Mouse (Mus musculus) cerebellum, postnatal 10 days (tissue): ENCODE measurements around the gene Mesd.
"Not testable (repeated sequence)": the region's sequence is repeated elsewhere in the genome, so short reads cannot be mapped to it uniquely, and the experiment has no call there.

Source experiments
- DNase-seq, 2 experiments: peaks; one replicate each; pipeline ENCODE4 v3.0.0; 2021; ENCODE audit warnings: mixed read lengths in 2 of 2

Gene Mesd

DNA sequence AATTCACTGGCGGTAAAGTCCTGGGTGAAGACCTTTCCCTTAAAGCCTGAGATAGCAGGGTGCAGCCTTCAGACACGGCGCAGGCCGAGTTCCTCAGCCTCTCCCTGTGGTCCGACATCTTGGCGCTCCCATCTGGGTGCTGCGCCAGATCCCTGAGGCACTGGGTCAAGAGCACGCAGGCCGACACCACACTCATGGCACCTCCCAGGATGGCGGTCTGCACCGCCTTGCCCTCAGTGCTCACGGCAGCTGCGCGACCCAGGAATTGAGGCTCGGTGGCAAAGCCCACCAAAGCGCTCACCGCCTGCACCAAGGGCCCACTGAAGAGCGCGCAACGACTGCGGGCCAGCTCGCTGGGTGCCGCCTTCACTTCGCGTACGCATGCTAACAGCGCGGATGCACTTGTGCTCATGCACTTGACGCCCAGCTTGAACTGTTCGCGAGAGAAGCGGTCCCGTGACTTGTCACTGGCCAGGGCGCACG, 2.1 kb upstream of the Mesd start:
- DNase-seq, result peak; percentile 31 to 34

DNA sequence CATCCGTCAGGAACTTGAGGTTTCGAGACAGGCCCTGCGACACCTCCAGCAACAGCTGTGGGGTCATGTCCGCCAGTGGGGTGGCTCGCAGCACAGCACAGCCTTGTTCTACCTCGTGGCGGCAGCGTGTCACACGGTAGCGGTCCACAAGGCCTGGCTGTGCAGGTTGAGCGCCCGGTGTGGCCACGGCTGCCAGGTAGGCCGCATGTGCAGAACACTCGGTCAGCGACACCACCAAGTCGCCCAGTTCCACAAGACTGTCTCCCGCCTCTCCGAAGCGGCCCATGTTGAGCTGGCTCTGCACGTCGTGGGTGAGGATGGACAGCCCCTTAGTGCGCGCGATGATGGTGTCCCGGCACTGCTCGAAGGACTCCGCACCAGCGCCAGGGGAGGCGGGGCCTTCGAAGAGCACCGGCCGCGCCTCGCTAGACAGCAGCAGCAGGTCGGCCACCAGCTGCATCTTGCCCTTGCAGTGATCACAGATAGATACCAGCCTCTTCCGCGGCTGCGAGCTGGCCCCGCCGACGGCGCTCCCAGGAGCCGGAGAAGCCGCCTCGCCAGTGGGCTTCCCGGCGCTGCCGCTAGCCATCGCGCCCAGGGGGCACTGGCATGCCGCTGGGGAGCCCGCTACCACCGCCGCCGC, 1.5 kb upstream of the Mesd start:
- DNase-seq, result peak; percentile 70 to 72

DNA sequence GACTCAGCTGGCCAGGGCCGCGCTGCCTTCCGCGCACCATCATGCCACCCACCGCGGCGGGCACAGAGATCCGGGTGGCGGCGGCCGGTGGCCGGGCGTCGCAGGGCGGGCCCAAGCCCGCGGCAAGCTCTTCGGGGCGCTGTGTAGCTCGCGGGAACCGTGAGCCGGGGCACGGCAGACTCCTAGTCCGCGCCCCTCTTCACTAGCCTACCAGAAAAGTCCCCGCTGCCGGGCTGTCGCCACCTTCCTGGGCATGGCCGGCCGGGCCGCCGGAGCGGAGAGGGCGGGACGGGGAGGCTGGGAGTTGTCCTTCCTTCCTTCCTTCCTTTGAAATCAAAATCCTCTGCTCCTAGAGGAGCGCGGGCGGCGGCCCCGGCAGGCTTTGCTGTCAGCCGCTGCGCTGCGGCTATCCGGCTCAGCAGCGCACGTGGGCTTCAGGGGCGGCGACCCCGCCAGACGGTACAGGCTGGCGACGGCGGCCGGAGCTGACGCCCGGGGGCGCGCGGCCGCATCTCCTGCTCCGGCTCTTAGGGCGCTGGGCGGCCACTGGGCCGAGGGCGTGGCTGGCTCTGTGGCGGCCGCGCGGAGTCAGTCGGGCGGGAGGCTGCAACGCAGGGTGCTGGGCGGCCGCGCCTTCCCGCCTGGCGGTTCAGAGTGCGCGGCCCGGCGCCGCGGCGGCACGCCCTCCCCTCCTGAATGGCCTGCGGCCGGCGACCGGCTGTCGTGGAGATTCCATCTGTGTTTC, 818 bp upstream of the Mesd start:
- peak; percentile 74 to 80 for DNase-seq

DNA sequence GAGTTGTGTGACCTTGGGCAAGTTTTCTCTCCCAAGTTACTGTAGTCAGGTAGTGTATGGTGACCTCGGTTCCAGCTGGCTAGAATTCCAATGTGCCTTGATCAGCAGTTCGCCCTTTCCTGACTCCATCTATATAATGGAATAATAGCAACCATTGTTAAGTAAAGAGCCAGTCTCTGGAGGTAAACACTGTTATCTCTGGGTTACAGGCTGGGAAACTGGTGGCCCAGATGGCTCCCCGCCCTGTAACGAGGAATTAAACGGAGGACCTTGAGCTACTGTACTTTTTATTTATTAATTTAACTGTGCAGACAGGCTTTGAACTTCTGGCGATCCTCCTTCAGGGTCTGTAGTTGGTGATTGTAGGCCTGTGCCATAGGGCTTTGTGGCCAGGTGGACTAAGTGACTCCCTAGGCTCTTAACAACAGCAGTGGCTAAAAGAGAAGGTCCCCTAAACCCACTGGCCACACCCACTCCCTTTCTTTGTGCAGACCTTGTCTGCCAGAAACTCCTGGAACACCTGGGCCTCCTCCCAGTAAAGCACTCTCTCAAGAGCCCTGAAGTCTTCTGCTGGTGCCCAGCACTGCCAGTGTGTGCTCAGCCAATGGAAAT, 761 bp downstream of the Mesd start:
- peak in 1 of 2 experiments; percentile 16 for DNase-seq

DNA sequence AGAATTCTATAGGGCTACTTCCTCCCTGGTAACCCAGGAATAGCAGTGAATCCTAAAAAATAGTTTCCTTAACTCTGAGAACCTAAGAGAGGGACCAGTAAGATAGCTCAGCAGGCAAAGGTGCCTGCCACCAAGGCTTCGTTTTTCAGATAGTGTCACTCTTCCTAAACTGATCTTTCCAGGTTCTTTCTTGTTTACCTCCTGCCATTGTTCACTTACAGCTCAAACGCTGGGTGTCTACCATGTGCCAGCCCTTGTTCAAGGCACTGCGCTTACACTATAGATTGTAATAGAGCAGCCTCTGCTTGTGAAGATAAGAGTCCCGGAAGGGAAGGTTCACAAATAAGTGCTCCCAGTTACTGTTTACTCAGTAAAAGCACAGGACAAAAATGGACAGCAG, 1.6 kb downstream of the Mesd start:
- no peak for DNase-seq

DNA sequence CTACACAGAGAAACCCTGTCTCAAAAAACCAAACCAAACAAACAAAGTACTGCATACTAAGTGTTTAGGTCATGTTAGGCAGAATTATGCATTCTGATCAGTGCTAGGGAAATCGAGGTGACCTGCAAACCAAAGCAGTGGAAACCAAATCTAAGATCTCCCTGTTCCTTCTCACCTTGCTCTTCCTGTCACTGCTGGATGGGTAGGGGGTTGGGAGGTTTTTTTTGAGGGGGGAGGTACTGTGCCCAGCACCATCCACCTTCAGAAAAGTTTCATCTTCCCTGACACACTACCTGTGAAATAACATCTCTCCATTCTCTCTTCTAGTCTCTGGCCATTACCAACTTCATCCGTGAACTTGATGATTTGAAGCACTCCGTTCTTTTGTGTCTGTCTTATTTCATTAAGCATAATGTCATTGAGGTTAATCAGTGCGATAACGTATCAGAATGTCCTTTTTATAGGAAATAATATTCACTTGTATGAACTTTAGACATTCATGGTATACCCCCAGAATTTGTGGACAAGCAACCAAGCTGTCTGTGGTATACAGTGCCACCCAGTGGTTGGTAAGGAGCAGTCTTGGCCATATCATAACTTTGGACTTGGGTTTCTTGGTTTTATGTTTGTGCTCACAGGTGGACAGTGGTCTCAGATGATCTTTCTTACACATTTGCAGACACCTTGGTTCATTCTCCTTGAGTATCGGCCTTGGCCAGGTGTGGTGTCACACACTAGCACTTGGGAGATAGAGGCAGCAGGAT, 2.3 kb downstream of the Mesd start:
- peak; percentile 34 to 48 for DNase-seq

DNA sequence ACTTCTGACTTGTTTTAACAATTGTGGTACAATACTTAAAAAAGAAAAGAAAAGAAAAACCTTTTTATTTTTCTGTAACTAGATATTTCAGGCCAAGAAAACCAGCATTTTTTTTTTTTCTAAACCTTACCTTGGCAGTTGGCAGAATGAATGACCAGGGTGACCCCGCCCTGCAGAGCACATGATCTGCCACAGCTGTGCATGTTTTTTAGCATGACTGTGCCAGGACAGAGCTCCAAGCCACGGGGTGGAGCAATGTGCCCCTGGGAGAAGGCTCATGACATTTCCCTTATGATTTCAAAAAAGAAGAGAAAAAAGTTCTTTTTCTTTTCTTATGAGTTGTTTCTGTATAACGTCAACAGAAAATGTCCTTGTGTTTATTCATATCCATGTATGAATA, 5.1 kb downstream of the Mesd start:
- DNase-seq, result peak in 1 of 2 experiments; percentile 16

DNA sequence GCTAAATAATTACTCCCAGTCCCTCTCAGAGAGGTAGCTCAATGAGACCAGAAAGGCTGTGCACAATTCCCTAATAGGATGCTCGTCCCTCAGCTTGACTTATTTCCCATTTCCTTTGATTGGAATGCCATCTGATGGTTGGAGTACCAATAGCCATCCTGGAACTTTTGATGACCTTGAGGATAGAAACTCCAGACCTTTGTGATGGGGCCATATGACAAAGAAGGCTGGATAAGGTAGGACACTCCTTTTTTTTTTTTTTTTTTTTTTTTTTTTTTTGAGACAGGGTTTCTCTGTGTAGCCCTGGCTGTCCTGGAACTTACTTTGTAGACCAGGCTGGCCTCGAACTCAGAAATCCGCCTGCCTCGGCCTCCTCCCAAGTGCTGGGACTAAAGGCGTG, 5.7 kb downstream of the Mesd start:
- DNase-seq, result not testable (repeated sequence)

DNA sequence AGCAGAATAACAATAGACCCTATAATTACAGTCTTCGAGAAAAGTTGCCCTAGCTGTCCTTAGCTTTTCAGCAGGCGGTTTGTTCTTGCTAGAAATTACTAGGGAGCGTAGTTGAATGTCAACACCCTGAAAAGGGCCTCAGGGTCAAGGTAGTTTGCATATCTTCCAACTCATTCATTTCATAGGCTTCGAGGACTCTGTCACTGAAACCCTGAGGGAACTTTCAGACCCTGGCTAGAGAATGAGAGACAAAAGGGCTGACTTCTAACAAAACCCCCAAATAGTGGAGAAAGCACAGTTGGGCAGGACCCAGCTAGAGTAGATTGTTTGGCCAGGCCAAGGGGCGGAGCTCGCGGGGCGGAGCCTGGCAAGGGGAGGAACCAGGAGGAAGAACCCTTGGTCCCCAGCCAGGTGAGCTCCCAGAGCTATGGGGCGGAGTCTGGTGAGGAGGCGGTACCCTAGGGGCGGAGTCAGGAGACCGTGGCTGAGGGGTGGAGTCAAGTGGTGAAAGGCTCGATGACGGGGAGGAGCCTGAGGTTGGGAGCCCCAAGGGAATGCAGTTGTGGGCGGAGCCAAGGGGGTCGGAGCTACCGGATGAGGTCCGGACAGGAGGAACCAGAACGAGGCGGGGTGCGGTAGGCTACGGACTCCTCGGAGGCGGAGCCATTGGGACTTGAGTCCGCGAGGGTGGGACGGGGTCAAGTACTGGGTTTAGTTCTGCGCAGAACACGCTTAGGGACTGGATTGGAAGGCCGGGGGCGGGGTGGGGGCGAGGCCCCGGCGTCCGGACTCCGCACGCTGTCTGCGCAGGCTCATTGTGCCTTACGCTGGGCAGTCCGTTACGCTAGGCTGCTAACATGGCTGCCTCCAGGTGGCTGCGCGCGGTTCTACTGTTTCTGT, 7.4 kb downstream of the Mesd start:
- peak; percentile 99 for DNase-seq

DNA sequence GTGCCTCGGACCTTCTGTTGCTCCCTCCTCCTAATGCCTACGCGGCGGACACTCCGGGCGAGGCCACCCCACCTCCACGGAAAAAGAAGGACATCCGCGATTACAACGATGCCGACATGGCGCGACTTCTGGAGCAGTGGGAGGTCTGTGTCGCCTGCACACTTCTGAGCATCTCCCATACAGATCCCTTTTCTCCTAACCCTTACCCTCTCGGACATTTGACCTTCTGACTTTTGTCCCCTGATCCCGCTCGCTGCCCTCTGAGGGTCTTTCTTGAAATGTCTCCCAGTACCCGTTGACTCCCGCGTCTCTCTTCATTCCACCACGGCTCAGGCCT, 8.0 kb downstream of the Mesd start:
- DNase-seq, result no peak

DNA sequence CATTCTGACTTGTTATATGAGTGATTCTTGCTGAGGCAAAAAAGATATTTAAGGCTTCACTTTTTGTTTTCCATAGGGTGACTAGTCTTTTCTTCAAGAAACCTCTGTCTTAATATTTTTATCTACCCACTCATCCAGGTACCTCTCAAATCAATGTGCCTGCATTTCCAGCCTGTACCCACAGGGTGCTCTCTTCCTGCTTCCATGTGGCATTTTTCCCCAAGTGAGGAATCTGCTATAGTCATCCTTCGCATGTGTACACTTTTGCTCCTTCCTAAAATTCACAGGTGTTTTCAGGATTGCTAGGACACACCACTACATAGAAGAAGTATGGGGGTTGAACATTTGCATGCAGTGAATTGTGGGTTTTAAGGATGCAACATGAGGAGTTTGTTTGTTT, 10.1 kb downstream of the Mesd start:
- DNase-seq, result no peak

DNA sequence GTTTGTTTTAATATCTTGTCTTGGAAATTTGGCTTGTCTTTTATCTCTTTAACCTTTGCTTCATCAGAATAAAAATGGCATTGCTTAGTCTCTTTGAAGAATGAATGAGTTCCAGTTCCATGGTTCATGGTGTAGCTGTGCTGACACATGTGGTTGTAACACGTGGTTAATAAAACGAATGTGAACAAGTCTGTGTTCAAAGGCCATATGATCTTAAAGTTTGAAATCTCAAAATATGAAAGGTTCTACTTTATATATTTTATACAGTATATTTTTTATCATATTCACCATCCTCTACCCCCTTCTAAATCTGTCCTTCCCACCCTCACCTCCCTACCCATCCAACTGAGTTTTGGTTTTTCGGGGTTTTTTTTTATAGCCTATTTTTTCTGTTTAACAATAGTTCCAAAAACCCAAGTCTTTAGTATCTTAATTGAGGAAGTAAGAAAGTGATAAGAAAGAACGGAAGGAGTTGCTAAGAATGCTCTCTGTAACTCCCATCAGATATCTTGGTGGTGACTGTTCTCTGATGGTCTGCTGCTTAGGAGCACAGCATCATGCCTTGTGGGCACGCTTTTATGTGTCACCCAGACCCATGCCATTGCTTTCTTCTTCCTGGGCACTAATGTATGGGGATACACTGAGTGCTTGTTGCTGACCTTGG, 11.9 kb downstream of the Mesd start:
- DNase-seq, result no peak

DNA sequence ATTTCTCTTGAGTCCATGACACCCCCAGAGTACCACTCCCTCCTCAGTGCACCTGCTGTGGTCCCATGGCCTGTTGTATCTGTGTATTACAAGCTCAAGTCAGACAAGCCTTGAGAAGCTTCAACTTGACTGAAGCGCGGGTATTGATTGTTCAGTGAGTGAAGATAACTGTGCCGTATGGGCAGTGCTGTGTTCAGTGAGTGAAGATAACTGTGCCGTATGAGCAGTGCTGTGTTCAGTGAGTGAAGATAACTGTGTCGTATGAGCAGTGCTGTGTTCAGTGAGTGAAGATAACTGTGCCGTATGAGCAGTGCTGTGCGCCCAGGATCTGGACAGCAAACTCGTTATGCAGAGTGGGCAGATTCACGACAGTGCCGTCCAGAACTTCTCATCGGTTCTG, 14.0 kb downstream of the Mesd start:
- no peak for DNase-seq

DNA sequence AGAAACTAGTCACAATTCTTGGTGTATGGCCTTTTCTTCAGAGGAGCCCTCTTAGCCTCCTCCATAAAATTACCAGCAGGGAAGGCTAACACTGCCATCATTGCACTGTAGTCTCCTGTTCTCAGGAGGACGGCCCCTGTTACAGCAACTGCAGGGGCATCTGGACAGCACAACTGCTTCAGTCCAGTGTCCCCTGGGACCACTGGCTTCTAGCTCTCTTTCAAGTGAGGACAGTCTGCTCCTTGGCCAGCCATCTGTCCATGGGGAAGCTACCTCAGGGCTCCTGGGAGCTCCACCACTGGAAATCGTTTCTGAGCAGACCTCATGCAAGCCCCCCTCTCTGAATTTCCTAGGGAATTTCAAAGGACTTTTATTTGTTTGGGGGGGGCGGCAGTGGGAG, 16.3 kb downstream of the Mesd start:
- DNase-seq, result no peak

DNA sequence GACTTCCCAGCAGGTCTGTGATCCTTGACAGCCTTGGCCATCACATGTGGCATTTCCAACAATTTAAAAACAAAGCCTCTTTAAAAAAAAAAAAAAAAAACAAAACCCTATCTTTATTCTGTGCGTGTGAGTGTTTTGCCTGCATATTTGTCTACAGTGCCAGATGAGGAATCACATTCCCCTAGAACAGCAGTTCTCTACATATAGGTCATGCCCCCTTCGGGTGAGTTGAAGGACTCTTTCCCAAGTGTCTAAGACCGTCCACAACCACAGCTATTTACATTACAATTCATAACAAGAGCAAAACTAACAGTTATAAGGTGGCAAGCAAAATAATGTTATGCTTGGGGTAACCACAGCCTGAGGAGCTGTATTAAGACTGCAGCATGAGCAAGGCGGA, 17.2 kb downstream of the Mesd start:
- no peak for DNase-seq

DNA sequence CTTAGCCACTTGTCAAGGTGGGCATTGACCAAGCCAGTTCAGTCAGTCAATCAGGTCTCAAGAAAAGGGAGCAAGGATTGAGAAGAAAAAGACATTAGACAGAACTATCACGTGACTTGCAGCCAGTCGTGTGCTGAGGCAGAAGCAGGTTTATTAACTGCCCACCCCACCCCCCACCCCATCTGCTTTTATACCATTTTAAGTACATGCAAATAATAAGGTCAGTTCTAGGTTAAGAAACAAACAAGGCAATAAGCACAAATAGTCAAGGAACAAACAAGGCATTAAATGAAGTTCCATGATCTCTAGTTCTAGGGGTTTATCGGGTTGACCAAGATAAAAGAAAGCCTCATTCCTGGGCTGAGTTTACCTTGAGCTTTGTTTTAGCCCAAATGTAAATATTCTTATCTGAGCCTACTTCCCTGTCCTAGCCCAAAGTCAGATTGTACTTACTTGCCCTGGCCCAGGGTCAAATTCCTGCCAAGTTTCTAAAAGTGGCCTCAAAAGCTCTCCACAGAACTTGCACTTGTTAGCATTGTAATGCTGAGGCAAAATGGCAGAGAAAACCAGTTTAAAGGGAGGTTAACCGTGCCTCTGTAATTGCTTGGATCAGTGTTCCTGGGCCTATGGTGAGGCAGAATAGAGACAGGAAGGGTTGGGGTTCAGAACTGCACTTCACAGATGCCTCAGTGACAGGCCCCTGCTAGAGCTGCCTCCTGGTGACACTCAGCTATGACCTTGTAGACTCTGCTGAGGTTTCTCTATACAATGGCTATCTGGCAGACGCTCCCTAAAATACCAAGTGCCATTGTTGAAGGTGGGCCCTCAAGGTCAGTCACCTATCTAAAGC, 18.3 kb downstream of the Mesd start:
- no peak for DNase-seq

DNA sequence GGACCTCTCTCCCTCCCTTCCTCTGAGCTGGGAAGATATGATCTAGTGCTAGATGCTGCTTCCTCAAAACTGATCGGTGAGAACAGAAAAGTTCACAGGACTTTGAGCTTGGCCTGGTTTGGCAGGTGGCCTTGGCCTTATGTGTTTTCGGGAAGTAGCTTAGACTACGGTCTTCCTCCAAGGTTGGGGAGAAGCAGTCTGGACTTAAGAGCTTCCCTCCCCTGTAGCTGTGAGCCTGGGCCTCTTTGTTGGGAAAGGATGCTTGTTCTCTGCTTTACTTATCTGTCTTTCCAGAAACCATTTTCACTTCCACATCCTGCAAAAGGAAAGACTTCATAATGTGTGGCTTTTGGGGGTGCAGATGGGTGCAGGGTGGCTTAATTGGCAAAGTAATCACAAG, 20.6 kb downstream of the Mesd start:
- DNase-seq, result no peak

DNA sequence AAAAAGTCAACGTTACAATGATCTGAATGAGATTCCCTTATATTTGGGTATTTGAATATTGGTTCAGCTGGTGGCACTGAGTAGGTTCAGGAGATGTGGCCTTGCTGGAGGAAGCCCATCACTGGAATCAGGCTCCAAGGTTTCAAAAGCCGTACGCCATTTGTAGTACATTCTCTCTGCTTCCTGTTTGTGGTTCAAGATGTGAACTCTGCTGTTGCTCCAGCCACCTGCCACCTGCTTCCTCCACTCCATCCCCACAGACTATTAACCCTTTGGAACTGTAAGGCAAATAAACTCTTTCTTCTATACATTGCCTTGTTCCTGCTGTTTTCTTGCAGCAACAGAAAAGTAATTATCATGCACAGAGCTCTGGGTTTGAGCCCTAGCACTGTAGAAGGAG, 27.6 kb downstream of the Mesd start:
- no peak for DNase-seq

DNA sequence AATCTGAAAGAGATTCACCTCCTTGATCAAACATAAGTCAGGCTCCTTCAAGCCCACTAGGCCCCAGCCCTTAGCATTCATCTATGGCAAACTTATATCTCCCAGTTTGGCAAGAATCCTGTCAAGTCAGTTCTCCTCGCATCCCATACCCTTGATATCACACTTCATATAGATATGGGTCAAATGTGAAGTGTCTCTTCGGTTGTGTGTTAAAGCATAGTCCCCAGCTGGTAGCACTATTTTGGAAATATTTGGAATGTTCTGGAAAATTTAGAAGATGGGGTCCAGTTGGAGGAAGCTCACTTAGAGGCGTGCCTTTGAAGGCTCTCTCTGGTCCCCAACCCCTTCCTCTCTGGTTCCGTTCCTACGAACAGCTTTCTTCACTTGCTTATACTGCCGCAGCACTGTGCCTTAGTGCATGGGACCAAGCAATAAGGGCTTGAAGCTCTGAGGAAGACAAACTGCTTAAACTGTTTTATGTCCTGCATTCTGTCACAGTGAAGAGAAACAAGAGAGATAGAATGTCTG, 29.2 kb downstream of the Mesd start:
- no peak for DNase-seq

DNA sequence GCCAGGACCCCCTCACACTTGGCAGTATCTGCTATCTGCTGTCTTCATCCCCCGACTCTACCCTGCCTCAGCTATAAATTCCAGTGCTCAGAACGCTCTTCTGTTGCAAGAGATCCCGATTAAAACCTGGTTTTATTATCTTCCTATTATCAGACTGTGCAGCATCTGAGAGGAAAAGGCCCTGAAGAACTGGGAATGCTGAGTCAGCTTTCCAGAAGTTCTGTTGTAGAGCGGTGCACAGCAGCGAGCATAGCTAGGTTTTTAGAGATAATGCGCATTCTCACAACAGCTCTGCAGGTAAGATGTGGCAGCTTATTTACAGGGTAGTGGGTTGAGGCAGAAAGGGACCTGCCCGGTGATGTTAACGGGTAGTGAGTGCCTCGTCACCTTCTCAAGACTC, 29.7 kb downstream of the Mesd start:
- DNase-seq, result no peak

DNA sequence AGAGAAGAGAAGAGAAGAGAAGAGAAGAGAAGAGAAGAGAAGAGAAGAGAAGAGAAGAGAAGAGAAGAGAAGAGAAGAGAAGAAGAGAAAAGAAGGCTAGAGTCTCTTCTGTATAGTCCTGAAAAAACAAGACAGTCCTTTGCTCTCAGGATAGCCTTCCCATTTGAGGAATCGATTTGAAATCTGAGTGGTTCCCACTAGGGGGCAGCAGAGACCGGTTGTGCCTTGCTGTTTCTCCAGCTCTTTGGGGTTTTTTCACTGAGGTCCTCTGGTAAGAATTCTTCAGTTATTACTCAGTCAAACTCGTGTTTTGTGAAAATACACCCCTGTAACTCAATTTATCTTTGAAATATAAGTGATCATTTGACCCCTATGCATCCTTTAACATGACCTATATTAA, 30.3 kb downstream of the Mesd start:
- DNase-seq, result peak; percentile 95 to 98
